Mouse (Mus musculus) c-Kit-positive CD71-negative TER-119-negative erythroid progenitor cells, embryonic 14.5 days (primary cell): Measurements from ENCODE around the gene Tbc1d10a.

Experiments
- DNase-seq: peaks from one replicate; pipeline ENCODE4 v3.0.0-alpha.2; 2013; ENCODE audit warnings: low read depth

Gene Tbc1d10a

GRCm38 (mm10) chr11:4186486-4187317 lies at the start of gene Tbc1d10a:
Gene Tbc1d10a (plus strand): TSS chr11:4186789.
- DNase-seq, result peak; percentile 93

GRCm38 (mm10) chr11:4138964-4139363 lies 47.6 kb upstream of the Tbc1d10a start:
- no peak for DNase-seq

GRCm38 (mm10) chr11:4141505-4141904 lies 45.1 kb upstream of the Tbc1d10a start:
- no peak for DNase-seq

- no peak for DNase-seq
Observed at GRCm38 (mm10) chr11:4142352-4142751, 44.2 kb upstream of the Tbc1d10a start.

GRCm38 (mm10) chr11:4143281-4144062 lies 43.1 kb upstream of the Tbc1d10a start:
- no peak for DNase-seq

- DNase-seq, result no peak
Observed at GRCm38 (mm10) chr11:4146381-4146780, 40.2 kb upstream of the Tbc1d10a start.

- no peak for DNase-seq
Observed at GRCm38 (mm10) chr11:4147098-4147497, 39.5 kb upstream of the Tbc1d10a start.

GRCm38 (mm10) chr11:4148120-4148519 lies 38.5 kb upstream of the Tbc1d10a start:
- no peak for DNase-seq

GRCm38 (mm10) chr11:4148536-4149156 lies 37.9 kb upstream of the Tbc1d10a start:
- DNase-seq, result no peak

GRCm38 (mm10) chr11:4149886-4150285 lies 36.7 kb upstream of the Tbc1d10a start:
- DNase-seq, result no peak

- DNase-seq, result no peak
Observed at GRCm38 (mm10) chr11:4153694-4154093, 32.9 kb upstream of the Tbc1d10a start.

- DNase-seq, result no peak
Observed at GRCm38 (mm10) chr11:4155641-4156040, 30.9 kb upstream of the Tbc1d10a start.

GRCm38 (mm10) chr11:4158676-4159075 lies 27.9 kb upstream of the Tbc1d10a start:
- no peak for DNase-seq

GRCm38 (mm10) chr11:4159808-4160708 lies 26.5 kb upstream of the Tbc1d10a start, which contains the start of the genes Ccdc157 and Sf3a1:
Gene Ccdc157 (minus strand): TSS chr11:4160293.
Gene Sf3a1 (plus strand): TSS chr11:4160350.
- DNase-seq, result peak; percentile 90

- DNase-seq, result no peak
Observed at GRCm38 (mm10) chr11:4160758-4161480, 25.7 kb upstream of the Tbc1d10a start.

GRCm38 (mm10) chr11:4164701-4165100 lies 21.9 kb upstream of the Tbc1d10a start:
- DNase-seq, result no peak

- no peak for DNase-seq
Observed at GRCm38 (mm10) chr11:4166467-4167090, 20.0 kb upstream of the Tbc1d10a start.

GRCm38 (mm10) chr11:4174586-4174985 lies 12.0 kb upstream of the Tbc1d10a start:
- no peak for DNase-seq

GRCm38 (mm10) chr11:4177716-4178115 lies 8.9 kb upstream of the Tbc1d10a start:
- no peak for DNase-seq

- no peak for DNase-seq
Observed at GRCm38 (mm10) chr11:4182061-4182460, 4.5 kb upstream of the Tbc1d10a start.
